Mouse (Mus musculus) limb, embryonic 13.5 days (tissue): ENCODE measurements around the gene Osbpl6. TPM values are rescaled to one million over a fixed set of nuclear protein-coding genes. Genes with fewer than 3 reads are reported as not detected.

ENCODE experiments used
- ATAC-seq: fragments of 200-750 bp; cut with Nextera tagmentation; 2 replicates; pipeline ENCODE4 v1.8.0; 2017; ENCODE audit warnings: low read depth, moderate number of reproducible peaks, moderate TSS enrichment; ENCODE audit not compliant: low FRiP score
- H3K27ac ChIP-seq: fragments of 300-500 bp; sonication (generic); 2 replicates; pipeline ENCODE4 v1.5.1; 2015; ENCODE audit warnings: inconsistent platforms, mild to moderate bottlenecking, moderate library complexity
- H3K27me3 ChIP-seq: fragments of 300-500 bp; sonication (generic); 2 replicates; pipeline ENCODE4 v1.6.1; 2015; ENCODE audit warnings: mild to moderate bottlenecking, inconsistent platforms
- H3K36me3 ChIP-seq: fragments of 300-500 bp; sonication (generic); 2 replicates; pipeline ENCODE4 v1.6.1; 2015; ENCODE audit warnings: inconsistent platforms, mild to moderate bottlenecking, moderate library complexity
- H3K4me1 ChIP-seq: fragments of 300-500 bp; sonication (generic); 2 replicates; pipeline ENCODE4 v1.6.1; 2015; ENCODE audit warnings: inconsistent platforms
- H3K4me2 ChIP-seq: fragments of 300-500 bp; sonication (generic); replicated peaks from 2 replicates; pipeline ENCODE4 v1.6.1; 2015; ENCODE audit warnings: inconsistent platforms, mild to moderate bottlenecking, moderate library complexity
- H3K4me3 ChIP-seq: fragments of 300-500 bp; sonication (generic); 2 replicates; pipeline ENCODE4 v1.5.1; 2015; ENCODE audit warnings: moderate library complexity, mild to moderate bottlenecking, inconsistent platforms
- H3K9ac ChIP-seq: fragments of 300-500 bp; sonication (generic); 2 replicates; pipeline ENCODE4 v1.6.1; 2015; ENCODE audit warnings: mild to moderate bottlenecking, inconsistent platforms
- H3K9me3 ChIP-seq: fragments of 300-500 bp; sonication (generic); 2 replicates; pipeline ENCODE4 v1.6.1; 2016; ENCODE audit warnings: inconsistent platforms
- WGBS: fragments of 180-500 bp; shearing (Covaris S2); methylation state at CpG from one replicate; pipeline ENCODE4 v1.1.7; 2015; 5-methylcytosine and 5-hydroxymethylcytosine counted together
- polyA plus RNA-seq: library from polyadenylated mRNA; unstranded; fragments of >200 nt; fragmentation: Nextera tagmentation; extraction: Ambion mirVana; gene quantifications from 2 replicates; pipeline ENCODE4 v1.2.1, GENCODE M21; 2015

Osbpl6 gene
- polyA plus RNA-seq, 1 experiment from 2014 or later: 17.8 TPM

DNA sequence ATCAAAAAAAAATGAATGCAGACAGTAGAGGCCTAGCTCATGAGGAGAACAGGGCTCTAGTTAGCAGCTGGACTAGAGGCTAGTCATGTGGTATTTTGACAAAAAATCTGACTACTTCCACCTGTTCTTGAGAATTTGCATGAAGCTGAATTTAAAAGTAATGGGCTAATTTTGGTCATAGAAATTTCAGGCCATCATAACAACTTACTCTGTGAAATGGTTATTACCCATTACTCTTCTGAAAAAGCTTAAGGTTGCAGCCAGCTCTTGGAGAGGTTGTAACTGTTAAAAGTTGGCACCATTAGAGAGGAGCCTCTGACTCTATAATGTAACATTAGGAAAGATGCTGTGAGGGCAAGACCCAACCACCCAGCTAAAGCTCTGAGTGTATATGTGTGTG, 19.8 kb upstream of the Osbpl6 start:
- H3K36me3 ChIP-seq: peaks cover 33% of the 10 kb centered on the region
- H3K9me3 ChIP-seq: no peaks in the 10 kb centered on the region
- H3K27me3 ChIP-seq: no peaks in the 10 kb centered on the region
- H3K9ac ChIP-seq: no peak overlapping the region
- H3K27ac ChIP-seq: no peak overlapping the region
- H3K4me2 ChIP-seq: no peak overlapping the region
- H3K4me3 ChIP-seq: no peak overlapping the region
- ATAC-seq: no peak
- H3K4me1 ChIP-seq: no peaks in the 10 kb centered on the region

DNA sequence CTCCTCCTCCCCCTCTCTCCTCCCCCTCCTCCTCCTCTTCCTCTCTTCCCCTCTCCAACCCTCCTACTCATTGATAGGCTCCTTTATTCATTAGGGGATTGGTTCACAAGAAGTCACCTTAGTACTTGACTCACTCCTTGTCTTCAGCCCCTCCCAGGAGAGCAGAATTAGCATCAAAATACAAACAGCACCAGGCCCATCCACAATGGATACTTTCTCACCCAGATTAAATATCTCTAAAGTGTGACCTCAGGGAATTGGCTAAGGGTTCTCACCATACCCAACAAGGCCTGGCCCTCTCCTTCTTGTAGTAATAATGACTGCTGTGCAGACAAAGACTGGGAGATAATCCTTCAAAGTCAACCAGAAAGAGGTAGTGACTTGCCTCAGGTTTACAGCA, 6.1 kb upstream of the Osbpl6 start:
- Histone ChIP-seq H3K9ac (no peak overlapping the region), H3K4me2 (no peak overlapping the region)
- ATAC-seq: no peak

DNA sequence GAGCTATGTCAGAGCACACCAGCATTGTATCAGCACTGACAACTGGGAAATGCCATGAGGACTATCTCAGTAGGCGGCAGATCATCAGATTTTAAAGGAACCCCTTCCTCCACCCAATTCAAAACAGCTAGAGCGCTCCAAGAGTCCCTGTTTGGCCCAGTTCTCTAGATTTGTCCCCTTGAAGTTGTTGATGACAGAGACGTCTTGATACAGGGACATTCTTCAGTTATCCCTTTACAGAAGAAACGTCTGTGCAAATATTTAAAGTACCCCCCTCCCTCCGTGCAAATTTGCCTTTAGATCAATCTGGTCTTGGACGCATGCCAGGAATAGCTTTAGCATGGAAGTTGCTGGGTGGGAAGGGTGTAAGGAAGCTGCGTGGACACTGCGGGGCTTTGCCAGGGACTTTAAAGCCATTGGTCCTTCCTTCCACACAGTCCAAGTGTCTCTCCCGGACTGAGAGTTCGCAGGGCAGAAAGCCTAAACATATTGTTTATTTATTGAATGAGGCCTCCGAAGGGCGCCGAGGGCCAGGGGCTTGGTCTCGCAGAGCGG, 635 bp upstream of the Osbpl6 start:
- peaks cover 16% of the 10 kb centered on the region for H3K4me1 ChIP-seq
- peak overlapping the region; percentile 72 for H3K27ac ChIP-seq
- ATAC-seq: no peak; the same call in 1 of the 2 replicates
- no peaks in the 10 kb centered on the region for H3K9me3 ChIP-seq
- peak overlapping the region; percentile 93 for H3K4me3 ChIP-seq
- H3K27me3 ChIP-seq: peaks cover 11% of the 10 kb centered on the region
- no peaks in the 10 kb centered on the region for H3K36me3 ChIP-seq
- peak overlapping the region; percentile 88 for H3K4me2 ChIP-seq
- peak overlapping the region; percentile 89 for H3K9ac ChIP-seq
- WGBS: 4% methylated on average over 15 of the region's 15 CpGs

More for the DNA sequence above, 6.1 kb upstream of the Osbpl6 start:
- Histone ChIP-seq H3K9me3 (no peaks in the 10 kb centered on the region), H3K27ac (no peak overlapping the region), H3K4me3 (no peak overlapping the region), H3K27me3 (peaks cover 11% of the 10 kb centered on the region), H3K36me3 (no peaks in the 10 kb centered on the region), H3K4me1 (peaks cover 8% of the 10 kb centered on the region)

DNA sequence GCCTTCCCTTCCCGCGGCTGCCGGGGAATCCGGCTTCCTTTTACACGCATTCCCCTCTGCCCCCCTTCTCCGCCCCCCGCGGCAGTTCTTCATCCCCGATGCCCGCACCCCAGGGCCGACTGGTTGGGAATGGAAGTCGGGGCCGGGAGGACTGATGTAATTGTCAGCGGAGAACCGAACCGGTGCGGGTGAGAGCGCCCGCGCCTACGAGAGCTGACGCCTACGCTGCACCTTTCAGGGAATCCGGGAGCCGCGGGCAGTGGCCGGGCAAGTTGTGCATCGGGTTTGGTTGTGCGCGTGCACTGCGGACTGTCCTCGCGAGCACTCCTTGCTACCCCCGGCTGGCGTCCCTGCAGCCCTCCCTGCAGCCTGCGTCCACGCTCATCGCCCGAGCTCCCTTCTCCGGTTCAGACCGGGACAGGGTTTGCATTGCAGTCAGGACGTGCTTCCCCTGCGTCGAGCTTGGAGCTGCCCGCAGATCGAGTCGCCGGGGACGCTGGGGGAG, 681 bp downstream of the Osbpl6 start:
- no peaks in the 10 kb centered on the region for H3K36me3 ChIP-seq
- WGBS: under 1% methylated on average over 48 of the region's 49 CpGs

DNA sequence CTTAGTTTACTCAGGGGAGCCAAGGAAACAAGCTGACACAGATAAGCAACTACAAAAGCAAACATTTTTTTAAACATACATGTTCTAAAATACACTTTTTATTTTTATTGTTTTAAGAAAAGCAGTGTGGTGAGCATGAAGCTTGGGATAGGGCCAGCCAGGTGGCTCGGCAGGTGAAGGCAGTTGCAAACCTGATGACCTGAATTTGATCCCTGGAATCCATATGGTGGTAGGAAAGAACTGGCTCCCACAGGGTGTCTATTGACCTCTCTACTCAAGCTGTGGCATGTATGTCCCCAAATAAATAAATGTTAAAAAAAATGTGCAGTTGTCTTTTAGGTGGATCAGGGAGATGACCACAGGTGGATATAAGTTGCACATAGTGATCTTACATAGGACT, 3.2 kb downstream of the Osbpl6 start:
- ATAC-seq: no peak
- H3K9me3 ChIP-seq: no peaks in the 10 kb centered on the region
- no peak overlapping the region for H3K9ac ChIP-seq
- H3K4me1 ChIP-seq: peaks cover 13% of the 10 kb centered on the region
- H3K4me3 ChIP-seq: no peak overlapping the region
- WGBS: 55% methylated on average over 1 of the region's 1 CpGs
- no peaks in the 10 kb centered on the region for H3K36me3 ChIP-seq
- no peak overlapping the region for H3K27ac ChIP-seq
- no peak overlapping the region for H3K4me2 ChIP-seq
- peaks cover 6% of the 10 kb centered on the region for H3K27me3 ChIP-seq

More for the DNA sequence above, 681 bp downstream of the Osbpl6 start:
- Histone ChIP-seq H3K4me3 (peak overlapping the region; percentile 93), H3K27me3 (peaks cover 11% of the 10 kb centered on the region), H3K4me2 (peak overlapping the region; percentile 88), H3K9ac (peak overlapping the region; percentile 89), H3K9me3 (no peaks in the 10 kb centered on the region), H3K27ac (peak overlapping the region; percentile 76; the same call in 1 of the 2 replicates), H3K4me1 (peaks cover 16% of the 10 kb centered on the region)
- peak; percentile 38 for ATAC-seq

DNA sequence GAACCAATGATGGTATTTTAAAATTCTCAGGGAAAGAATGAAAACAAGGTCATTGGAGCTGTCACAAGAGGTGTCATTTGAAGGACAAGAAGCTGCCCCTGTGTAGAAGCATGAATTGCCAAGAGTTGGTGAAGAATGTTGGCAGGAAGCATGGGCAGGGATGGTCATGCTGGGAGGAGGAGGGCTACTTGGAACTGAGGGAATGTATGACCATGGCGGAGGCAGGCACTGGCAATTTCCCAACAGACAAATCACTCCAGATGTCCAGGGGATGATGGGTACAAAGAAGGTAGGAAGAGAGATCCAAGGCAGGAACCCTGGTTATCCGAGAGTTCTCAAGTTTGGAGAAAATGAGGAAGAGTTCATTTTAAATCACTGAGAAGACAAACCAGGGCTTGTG, 3.7 kb downstream of the Osbpl6 start:
- Histone ChIP-seq H3K36me3 (no peaks in the 10 kb centered on the region), H3K9ac (no peak overlapping the region), H3K27me3 (peaks cover 1% of the 10 kb centered on the region; the same call in 1 of the 2 replicates), H3K4me2 (no peak overlapping the region), H3K4me1 (peaks cover 8% of the 10 kb centered on the region), H3K27ac (no peak overlapping the region), H3K9me3 (no peaks in the 10 kb centered on the region), H3K4me3 (no peak overlapping the region)
- ATAC-seq: no peak
- 91% methylated on average over 2 of the region's 2 CpGs for WGBS

DNA sequence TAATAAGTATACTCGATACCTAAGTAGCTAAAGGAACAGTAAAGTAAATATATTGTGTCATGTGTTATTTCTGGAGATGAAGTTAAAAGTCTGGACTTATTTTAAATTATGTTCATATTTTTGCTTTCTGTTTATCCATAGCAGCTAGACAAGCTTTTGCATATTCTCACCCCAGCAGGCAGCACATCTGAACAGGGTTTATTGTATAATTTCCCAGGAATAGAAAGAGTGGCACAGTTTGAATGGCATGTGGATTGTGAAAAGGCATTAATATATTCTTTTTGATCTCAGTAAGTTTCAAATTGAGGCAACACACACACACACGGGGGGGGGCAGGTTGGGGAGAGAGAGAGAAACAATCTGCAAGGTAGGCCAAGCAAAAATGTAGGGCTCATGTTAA, 6.6 kb downstream of the Osbpl6 start:
- WGBS: 73% methylated on average over 2 of the region's 2 CpGs
- Histone ChIP-seq H3K36me3 (no peaks in the 10 kb centered on the region), H3K27ac (no peak overlapping the region), H3K4me2 (no peak overlapping the region), H3K9me3 (no peaks in the 10 kb centered on the region), H3K4me3 (no peak overlapping the region), H3K4me1 (no peaks in the 10 kb centered on the region), H3K27me3 (no peaks in the 10 kb centered on the region), H3K9ac (no peak overlapping the region)
- no peak for ATAC-seq

DNA sequence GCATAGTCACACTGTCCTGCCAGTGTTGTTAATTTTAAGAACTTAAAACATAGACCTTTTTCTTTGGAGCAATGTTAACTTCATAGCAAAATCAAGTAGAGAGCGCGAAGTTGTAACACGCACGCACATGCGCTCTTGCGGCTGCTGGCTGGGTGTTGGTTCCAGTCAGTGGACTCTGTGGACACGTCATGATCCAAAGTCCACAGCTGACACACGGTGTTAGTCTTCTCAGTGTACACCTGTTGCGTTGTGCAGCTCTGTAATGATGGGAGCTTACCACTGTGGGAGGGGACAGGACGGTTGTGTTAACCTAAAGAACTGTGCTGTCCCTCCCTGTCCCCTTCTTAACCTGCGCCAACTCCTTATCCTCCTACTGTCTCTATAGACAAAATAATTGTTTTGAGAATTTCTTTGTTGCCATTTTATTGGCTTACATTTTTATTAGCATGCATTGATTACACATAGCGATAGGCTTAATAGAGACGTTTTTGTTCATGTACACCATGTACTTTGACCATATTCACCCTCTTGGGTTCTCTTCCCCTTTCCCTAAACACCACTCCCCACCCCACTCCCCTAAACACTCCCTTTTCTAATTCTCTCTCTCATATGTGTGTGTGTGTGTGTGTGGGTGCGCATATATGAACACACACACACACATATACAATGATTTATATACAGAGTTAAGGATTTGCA, 11.3 kb downstream of the Osbpl6 start:
- Histone ChIP-seq H3K4me1 (peaks cover 11% of the 10 kb centered on the region), H3K4me3 (no peak overlapping the region), H3K9me3 (no peaks in the 10 kb centered on the region), H3K4me2 (no peak overlapping the region), H3K27ac (no peak overlapping the region), H3K9ac (no peak overlapping the region), H3K36me3 (no peaks in the 10 kb centered on the region), H3K27me3 (no peaks in the 10 kb centered on the region)
- no peak for ATAC-seq
- WGBS: 94% methylated on average over 14 of the region's 14 CpGs

DNA sequence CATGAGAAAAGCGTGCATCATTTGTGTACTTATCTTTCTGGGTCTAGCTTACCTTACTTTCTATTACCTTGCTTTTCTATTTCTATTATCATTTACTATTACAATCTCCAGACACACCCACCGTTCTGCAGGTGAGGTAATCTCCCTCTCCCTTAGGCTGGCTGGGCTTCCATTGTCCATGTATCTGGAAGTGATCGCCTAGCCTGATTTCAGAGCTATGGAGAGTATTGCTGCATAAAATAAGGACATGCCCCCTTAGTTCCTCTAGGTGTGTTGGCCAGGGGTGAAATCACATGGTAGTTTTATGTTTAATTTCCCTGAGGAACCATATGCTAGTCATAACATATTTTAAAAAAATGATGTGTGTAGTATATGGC, 11.8 kb downstream of the Osbpl6 start:
- no peak overlapping the region for H3K27ac ChIP-seq
- H3K9ac ChIP-seq: no peak overlapping the region
- no peak overlapping the region for H3K4me2 ChIP-seq
- no peaks in the 10 kb centered on the region for H3K36me3 ChIP-seq
- H3K27me3 ChIP-seq: no peaks in the 10 kb centered on the region
- peaks cover 11% of the 10 kb centered on the region for H3K4me1 ChIP-seq
- ATAC-seq: no peak
- H3K9me3 ChIP-seq: no peaks in the 10 kb centered on the region
- WGBS: 94% methylated on average over 3 of the region's 3 CpGs
- no peak overlapping the region for H3K4me3 ChIP-seq

DNA sequence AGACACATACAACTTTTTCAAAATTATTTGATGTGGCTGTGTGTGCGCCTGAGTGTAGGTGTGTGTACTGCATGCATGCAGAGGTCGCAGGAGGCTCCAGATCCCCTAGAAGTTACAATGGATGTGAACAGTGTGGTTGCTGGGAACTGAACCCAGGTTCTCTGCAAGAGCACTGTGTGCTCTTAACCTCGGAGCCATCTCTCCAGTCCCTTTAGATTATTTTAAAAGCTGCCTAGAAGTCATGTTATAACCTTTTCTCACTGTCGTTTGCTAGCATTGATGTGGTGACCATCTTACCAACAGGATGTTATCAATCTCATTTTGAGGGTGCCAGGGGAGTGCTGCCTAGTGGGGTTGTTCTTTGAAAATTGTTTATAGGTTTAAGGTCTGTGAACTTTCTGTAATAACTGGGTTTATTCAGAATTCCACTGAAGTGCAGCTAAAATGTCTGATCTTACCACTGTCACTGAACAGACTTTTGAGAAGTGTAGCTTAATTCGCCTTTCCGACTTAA, 15.2 kb downstream of the Osbpl6 start:
- no peak for ATAC-seq
- 50% methylated on average over 6 of the region's 6 CpGs for WGBS

DNA sequence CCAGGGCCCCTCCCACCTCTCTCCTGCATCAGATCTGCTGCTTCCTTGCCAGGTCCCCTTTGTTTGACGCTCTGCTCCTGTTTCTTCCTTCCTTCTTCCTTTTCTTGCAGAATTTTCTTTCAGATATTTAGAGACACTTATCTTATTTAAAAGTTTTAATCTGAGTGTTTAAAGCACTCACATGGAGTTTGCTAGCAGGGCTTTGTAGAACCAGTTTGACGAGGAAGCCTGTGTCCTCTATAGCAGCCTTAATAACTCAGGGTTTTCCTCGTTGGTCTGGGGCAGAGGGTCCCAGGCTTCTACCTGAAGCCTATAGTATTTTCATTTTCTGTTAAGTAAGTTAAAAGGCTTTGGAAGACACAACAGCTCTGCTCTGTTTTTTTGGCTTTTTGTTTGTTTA, 20.5 kb downstream of the Osbpl6 start:
- Histone ChIP-seq H3K36me3 (no peaks in the 10 kb centered on the region), H3K4me1 (peaks cover under 1% of the 10 kb centered on the region), H3K9ac (no peak overlapping the region), H3K27ac (no peak overlapping the region), H3K4me3 (no peak overlapping the region), H3K9me3 (no peaks in the 10 kb centered on the region), H3K4me2 (no peak overlapping the region), H3K27me3 (no peaks in the 10 kb centered on the region)
- no peak for ATAC-seq
- WGBS: 64% methylated on average over 3 of the region's 3 CpGs

More for the DNA sequence above, 15.2 kb downstream of the Osbpl6 start:
- H3K4me1 ChIP-seq: peaks cover 11% of the 10 kb centered on the region
- H3K4me3 ChIP-seq: no peak overlapping the region
- no peak overlapping the region for H3K4me2 ChIP-seq
- no peaks in the 10 kb centered on the region for H3K36me3 ChIP-seq
- no peak overlapping the region for H3K27ac ChIP-seq
- H3K9ac ChIP-seq: no peak overlapping the region
- no peaks in the 10 kb centered on the region for H3K27me3 ChIP-seq
- no peaks in the 10 kb centered on the region for H3K9me3 ChIP-seq

DNA sequence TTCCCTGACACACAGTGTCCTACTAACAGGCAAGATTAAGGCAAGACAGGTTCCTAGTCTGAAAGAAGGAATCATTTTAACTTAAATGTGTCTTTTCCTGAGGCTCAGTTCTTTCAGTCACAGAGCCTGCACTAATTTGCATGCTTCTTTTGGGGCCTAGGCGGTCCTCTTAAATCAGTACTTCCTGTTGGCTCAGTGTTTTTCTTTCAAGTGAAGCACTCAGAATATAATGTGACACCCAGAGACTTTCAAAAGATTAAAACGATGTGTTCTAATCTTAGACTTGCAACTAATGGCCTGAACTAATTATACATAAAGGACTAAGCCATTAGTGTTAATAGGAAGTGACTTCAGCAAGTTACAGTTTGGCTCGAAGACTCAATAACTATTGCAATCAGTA, 23.0 kb downstream of the Osbpl6 start:
- no peaks in the 10 kb centered on the region for H3K9me3 ChIP-seq
- H3K36me3 ChIP-seq: no peaks in the 10 kb centered on the region
- H3K27ac ChIP-seq: no peak overlapping the region
- no peak overlapping the region for H3K4me2 ChIP-seq
- peaks cover 5% of the 10 kb centered on the region for H3K4me1 ChIP-seq
- H3K27me3 ChIP-seq: no peaks in the 10 kb centered on the region
- WGBS: 23% methylated on average over 3 of the region's 3 CpGs
- no peak overlapping the region for H3K4me3 ChIP-seq
- no peak overlapping the region for H3K9ac ChIP-seq
- no peak for ATAC-seq
